Mouse (Mus musculus) intestine, postnatal 0 days (tissue): ENCODE measurements around the gene Ldlr. TPM values are rescaled to one million over a fixed set of nuclear protein-coding genes. Genes with fewer than 3 reads are reported as not detected.
"Not testable (repeated sequence)": the region's sequence is repeated elsewhere in the genome, so short reads cannot be mapped to it uniquely, and the experiment has no call there.

ENCODE experiments used
- ATAC-seq: fragments of 200-750 bp; cut with Nextera tagmentation; 2 replicates; pipeline ENCODE4 v1.8.0; 2017; ENCODE audit warnings: mild to moderate bottlenecking, moderate TSS enrichment, moderate library complexity
- H3K27ac ChIP-seq: fragments of 300-500 bp; sonication (generic); 2 replicates; pipeline ENCODE4 v1.5.1; 2014; ENCODE audit warnings: mild to moderate bottlenecking, low read depth, low read length, moderate library complexity
- H3K27me3 ChIP-seq: fragments of 300-500 bp; sonication (generic); replicated peaks from 2 replicates; pipeline ENCODE4 v1.6.1; 2014; ENCODE audit warnings: low read length, mixed read lengths; ENCODE audit not compliant: control insufficient read depth, insufficient read depth
- H3K36me3 ChIP-seq: fragments of 300-500 bp; sonication (generic); 2 replicates; pipeline ENCODE4 v1.6.1; 2014; ENCODE audit warnings: mild to moderate bottlenecking, moderate library complexity; ENCODE audit not compliant: control insufficient read depth, insufficient read depth
- H3K4me1 ChIP-seq: fragments of 300-500 bp; sonication (generic); replicated peaks from 2 replicates; pipeline ENCODE4 v1.6.1; 2014; ENCODE audit warnings: antibody characterized with exemption, low read length, mixed read lengths; ENCODE audit not compliant: control insufficient read depth, insufficient read depth
- H3K4me2 ChIP-seq: fragments of 300-500 bp; sonication (generic); replicated peaks from 2 replicates; pipeline ENCODE4 v1.6.1; 2014; ENCODE audit warnings: low read depth, mild to moderate bottlenecking, moderate library complexity
- H3K4me3 ChIP-seq: fragments of 300-500 bp; sonication (generic); 2 replicates; pipeline ENCODE4 v1.5.1; 2014; ENCODE audit warnings: low read depth, low read length
- H3K9ac ChIP-seq: fragments of 300-500 bp; sonication (generic); 2 replicates; pipeline ENCODE4 v1.6.1; 2014; ENCODE audit warnings: mild to moderate bottlenecking, low read depth, low read length
- H3K9me3 ChIP-seq: fragments of 300-500 bp; sonication (generic); 2 replicates; pipeline ENCODE4 v1.6.1; 2016; ENCODE audit warnings: mixed run types; ENCODE audit not compliant: control insufficient read depth
- CTCF ChIP-seq: sonication (generic); IDR thresholded peaks from 2 replicates; pipeline ENCODE4 v1.5.1; 2016; ENCODE audit warnings: low read depth, mild to moderate bottlenecking, control low read depth, antibody characterized with exemption, moderate library complexity
- WGBS: fragments of 180-500 bp; shearing (Covaris S2); extraction: QIAGEN DNeasy Blood & Tissue Kit; methylation state at CpG from one replicate; pipeline ENCODE4 v1.1.7; 2014; 5-methylcytosine and 5-hydroxymethylcytosine counted together
- polyA plus RNA-seq: library from polyadenylated mRNA; unstranded; fragments of >200 nt; fragmentation: Nextera tagmentation; extraction: Ambion mirVana; gene quantifications from 2 replicates; pipeline ENCODE4 v1.2.1, GENCODE M21; 2015

The Ldlr gene
- polyA plus RNA-seq, 1 experiment from 2014 or later, result 22.8 TPM

DNA sequence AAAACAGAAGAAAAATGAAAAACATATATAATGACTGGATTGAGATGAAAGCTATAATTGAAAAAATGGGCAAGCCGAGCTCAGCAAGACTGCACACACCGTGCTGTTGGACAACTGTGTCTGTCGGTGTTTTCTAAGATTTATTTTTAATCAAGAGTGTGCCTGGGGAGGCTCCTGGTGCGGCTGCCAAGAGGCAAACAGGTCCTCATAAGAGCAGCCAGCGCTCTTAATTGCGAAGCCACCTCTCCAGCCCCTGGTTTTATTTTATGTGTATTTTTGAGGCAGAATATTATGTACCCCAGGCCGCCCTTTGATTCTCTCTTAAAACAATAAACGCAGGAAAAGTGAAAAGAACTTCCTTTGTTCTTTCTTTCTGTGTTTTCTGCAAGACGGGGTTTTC is 65.0 kb downstream of the Ldlr start:
- ATAC-seq, result no peak
- TF ChIP-seq CTCF, result no peak
- peaks cover 12% of the 10 kb centered on the region for H3K36me3 ChIP-seq
- H3K27me3 ChIP-seq, result no peaks in the 10 kb centered on the region
- no peaks in the 10 kb centered on the region for H3K4me1 ChIP-seq
- no peaks in the 10 kb centered on the region for H3K9me3 ChIP-seq
- H3K4me2 ChIP-seq, result no peak overlapping the region
- 71% methylated on average over 9 of the region's 9 CpGs for WGBS
- no peak overlapping the region for H3K27ac ChIP-seq
- no peak overlapping the region for H3K9ac ChIP-seq
- H3K4me3 ChIP-seq, result no peak overlapping the region

DNA sequence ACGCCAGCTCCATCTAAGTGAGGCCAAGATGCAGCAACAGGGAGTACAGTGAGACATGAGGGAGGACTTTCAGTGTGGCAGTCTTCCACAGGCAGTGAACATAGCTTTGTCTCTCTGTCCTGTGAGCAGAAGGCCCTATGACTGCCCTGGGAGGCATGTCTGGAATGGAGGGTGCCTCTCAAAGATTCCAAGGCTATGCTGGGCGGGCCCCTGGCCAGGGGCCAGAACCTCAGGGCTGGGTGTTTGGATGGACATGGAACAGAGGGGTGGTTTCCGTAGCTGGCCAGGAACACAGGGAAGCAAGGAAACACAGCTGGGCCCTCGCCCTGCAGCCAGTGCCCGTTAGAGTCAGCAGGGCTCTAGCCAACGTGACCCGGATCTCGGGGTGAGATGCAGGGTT is 68.6 kb downstream of the Ldlr start:
- Histone ChIP-seq H3K36me3 (peaks cover 37% of the 10 kb centered on the region), H3K4me1 (no peaks in the 10 kb centered on the region), H3K4me3 (no peak overlapping the region), H3K4me2 (peak overlapping the region; percentile 24; the same call in 1 of the 2 replicates), H3K9ac (no peak overlapping the region), H3K9me3 (no peaks in the 10 kb centered on the region), H3K27ac (no peak overlapping the region), H3K27me3 (no peaks in the 10 kb centered on the region)
- WGBS, result 49% methylated on average over 8 of the region's 8 CpGs
- TF ChIP-seq CTCF, result no peak
- no peak for ATAC-seq

DNA sequence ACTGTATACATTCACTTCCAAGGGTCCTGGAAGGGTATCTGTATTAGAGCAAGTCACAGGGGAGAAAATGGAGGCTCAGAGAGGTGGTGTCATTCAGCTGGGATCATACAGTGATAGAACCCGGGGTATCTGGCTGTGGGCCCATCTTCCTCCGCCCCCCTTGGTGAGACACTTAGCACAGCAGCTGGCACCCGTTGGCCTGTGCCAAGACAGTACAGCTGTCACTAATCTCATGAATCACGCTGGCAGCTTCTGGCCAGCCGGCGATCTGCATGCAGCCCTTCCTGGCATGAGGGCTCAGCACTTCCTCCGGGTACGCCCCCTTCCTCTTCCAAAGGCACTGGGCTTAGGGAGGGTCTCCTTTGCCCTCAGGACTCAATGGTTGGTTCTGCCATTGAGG is 69.4 kb downstream of the Ldlr start:
- TF ChIP-seq CTCF, result no peak
- Histone ChIP-seq H3K4me3 (no peak overlapping the region), H3K9ac (no peak overlapping the region), H3K9me3 (no peaks in the 10 kb centered on the region), H3K27me3 (no peaks in the 10 kb centered on the region), H3K27ac (no peak overlapping the region), H3K4me1 (no peaks in the 10 kb centered on the region), H3K36me3 (peaks cover 37% of the 10 kb centered on the region), H3K4me2 (peak overlapping the region; percentile 21; the same call in 1 of the 2 replicates)
- ATAC-seq, result no peak
- 45% methylated on average over 8 of the region's 8 CpGs for WGBS

DNA sequence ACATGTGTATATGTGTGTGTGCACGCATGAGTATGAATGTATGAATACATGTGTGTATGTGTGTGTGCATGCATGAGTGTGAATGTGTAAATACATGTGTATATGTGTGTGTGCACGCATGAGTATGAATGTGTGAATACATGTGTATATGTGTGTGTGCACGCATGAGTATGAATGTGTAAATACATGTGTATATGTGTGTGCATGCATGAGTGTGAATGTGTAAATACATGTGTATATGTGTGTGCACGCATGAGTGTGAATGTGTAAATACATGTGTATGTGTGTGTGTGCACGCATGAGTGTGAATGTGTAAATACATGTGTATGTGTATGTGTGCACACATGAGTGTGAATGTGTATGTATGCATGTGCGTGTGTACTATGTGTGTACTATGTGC is 70.2 kb downstream of the Ldlr start:
- H3K27me3 ChIP-seq, H3K27ac ChIP-seq, H3K4me3 ChIP-seq, H3K4me2 ChIP-seq, H3K9me3 ChIP-seq, H3K9ac ChIP-seq, H3K4me1 ChIP-seq, ATAC-seq: not testable (repeated sequence)
- WGBS, result 95% methylated on average over 6 of the region's 6 CpGs
- H3K36me3 ChIP-seq, result peaks cover 37% of the 10 kb centered on the region

DNA sequence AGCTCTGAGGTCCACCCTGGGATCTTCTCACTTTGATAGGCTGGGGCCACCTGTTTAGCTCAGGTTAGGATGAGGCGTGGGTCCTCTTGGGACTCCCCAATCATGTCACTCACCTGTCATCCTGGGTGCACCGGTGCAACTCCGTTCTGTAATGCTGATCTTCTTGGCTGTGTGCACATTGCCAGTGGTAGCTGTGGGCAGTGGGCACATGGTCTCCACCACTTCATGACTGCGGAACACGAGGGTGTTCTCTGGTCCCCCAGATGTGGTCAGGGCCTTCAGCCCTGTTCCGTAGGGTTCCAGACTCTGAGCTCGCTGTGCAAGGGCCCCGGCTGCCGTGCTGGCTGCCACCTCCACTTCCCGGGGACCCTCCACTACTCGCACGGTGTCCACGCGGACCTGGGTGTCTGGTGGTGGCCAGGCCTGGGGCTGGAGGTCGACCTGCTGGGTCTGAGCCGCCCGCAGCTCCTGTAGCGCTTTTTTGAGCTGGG is 71.1 kb downstream of the Ldlr start:
- H3K4me2 ChIP-seq, result no peak overlapping the region
- no peaks in the 10 kb centered on the region for H3K4me1 ChIP-seq
- ATAC-seq, result no peak
- no peak for TF ChIP-seq CTCF
- H3K36me3 ChIP-seq, result peaks cover 34% of the 10 kb centered on the region
- no peaks in the 10 kb centered on the region for H3K27me3 ChIP-seq
- H3K9ac ChIP-seq, result no peak overlapping the region
- H3K27ac ChIP-seq, result no peak overlapping the region
- no peaks in the 10 kb centered on the region for H3K9me3 ChIP-seq
- no peak overlapping the region for H3K4me3 ChIP-seq
- WGBS, result 94% methylated on average over 18 of the region's 18 CpGs

DNA sequence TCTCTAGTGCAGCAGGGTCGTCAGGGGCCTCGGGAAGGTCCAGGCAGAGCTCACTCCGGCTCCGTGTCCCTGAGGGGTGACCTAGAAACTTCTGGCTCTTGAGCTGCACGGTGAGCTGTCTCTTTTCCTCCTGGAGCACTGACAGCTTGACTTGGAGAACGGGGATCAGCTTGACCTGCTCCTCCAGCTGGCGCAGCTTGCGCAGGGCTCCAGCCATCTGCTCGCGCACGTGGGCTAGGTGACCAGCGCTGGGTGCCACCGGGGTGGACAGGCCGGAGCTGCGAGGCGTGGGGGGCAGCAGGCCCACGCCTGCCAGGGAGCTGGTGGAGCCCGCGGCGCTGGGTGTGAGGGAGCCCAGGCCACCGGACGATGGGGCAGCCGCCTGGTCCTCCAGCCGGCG is 71.6 kb downstream of the Ldlr start:
- no peaks in the 10 kb centered on the region for H3K27me3 ChIP-seq
- no peak overlapping the region for H3K4me3 ChIP-seq
- no peaks in the 10 kb centered on the region for H3K4me1 ChIP-seq
- H3K27ac ChIP-seq, result no peak overlapping the region
- WGBS, result 92% methylated on average over 25 of the region's 25 CpGs
- H3K9ac ChIP-seq, result no peak overlapping the region
- H3K9me3 ChIP-seq, result no peaks in the 10 kb centered on the region
- ATAC-seq, result no peak
- no peak for TF ChIP-seq CTCF
- H3K36me3 ChIP-seq, result peaks cover 31% of the 10 kb centered on the region
- H3K4me2 ChIP-seq, result no peak overlapping the region

DNA sequence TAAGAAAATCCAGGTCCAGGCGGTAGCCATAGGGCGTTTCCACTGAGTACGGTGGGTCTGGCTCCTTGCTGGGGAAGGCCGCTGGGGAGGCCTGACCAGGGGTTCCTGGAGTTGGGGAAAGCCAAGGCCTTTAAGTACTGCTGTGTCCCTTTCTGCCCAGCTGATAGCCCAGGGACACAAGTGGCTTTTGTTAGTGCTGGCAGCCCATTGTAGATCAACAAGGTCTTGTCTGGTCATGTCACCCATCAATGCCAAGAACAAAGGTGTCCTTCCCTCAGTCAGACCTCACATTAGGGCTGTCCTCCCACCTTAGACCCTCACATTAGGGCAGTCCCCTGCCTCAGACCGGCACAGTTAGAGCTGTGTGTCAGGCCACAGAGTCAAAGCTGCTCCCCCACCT is 72.3 kb downstream of the Ldlr start:
- Histone ChIP-seq H3K4me1 (no peaks in the 10 kb centered on the region), H3K4me3 (no peak overlapping the region), H3K27me3 (no peaks in the 10 kb centered on the region), H3K4me2 (no peak overlapping the region), H3K9me3 (no peaks in the 10 kb centered on the region), H3K27ac (no peak overlapping the region), H3K9ac (no peak overlapping the region), H3K36me3 (peaks cover 32% of the 10 kb centered on the region)
- 75% methylated on average over 5 of the region's 5 CpGs for WGBS
- no peak for ATAC-seq
- no peak for TF ChIP-seq CTCF
